13 mouse cellular contexts compared by ENCODE assay signal in genomic region chr8:39268970-39269497, GRCm38 (mm10).
DNase-seq lines count a peak whose midpoint lies in the region; ATAC-seq and TF ChIP-seq lines count a peak whose summit lies in the region.
"Had no signal": no experiment of that assay in that cellular context is flagged by ENCODE, and none has a peak within 500 bp of the region (broad histone marks: within the 10 kb centered on the region; RNA-seq: fewer than 3 reads in every experiment).

No protein-coding gene starts in this region.

- no peaks in the 10 kb centered on the region for H3K27me3 ChIP-seq in forebrain, embryonic 13.5 days
- H3K27me3 ChIP-seq in forebrain, embryonic 12.5 days, result no peaks in the 10 kb centered on the region
- H3K27me3 ChIP-seq in heart, embryonic 10.5 days (ENCODE audit: insufficient read depth, poor library complexity, severe bottlenecking), result no peaks in the 10 kb centered on the region
- H3K27me3 ChIP-seq: intestine, embryonic 15.5 days had no signal

- H3K9me3 ChIP-seq in forebrain, embryonic 13.5 days (replicated peaks), result no peaks in the 10 kb centered on the region
- no peaks in the 10 kb centered on the region for H3K9me3 ChIP-seq in forebrain, embryonic 12.5 days
- no peaks in the 10 kb centered on the region for H3K9me3 ChIP-seq in heart, embryonic 10.5 days
- H3K9me3 ChIP-seq: intestine, embryonic 15.5 days had no signal

- H3K4me3 ChIP-seq in forebrain, embryonic 13.5 days, result no peak overlapping the region
- no peak overlapping the region for H3K4me3 ChIP-seq in forebrain, embryonic 12.5 days (replicated peaks)
- no peak overlapping the region for H3K4me3 ChIP-seq in layer of hippocampus, adult 2 months
- H3K4me3 ChIP-seq in heart, embryonic 10.5 days, result no peak overlapping the region
- H3K4me3 ChIP-seq: intestine, embryonic 15.5 days had no signal

- DNase-seq in layer of hippocampus, adult 2 months (ENCODE audit: low spot score in 2 of 2), result peak; percentile 48 to 76
- DNase-seq in left cerebral cortex, postnatal 25 days (ENCODE audit: low spot score in 2 of 2), result peak; percentile 36 to 69
- DNase-seq in right cerebral cortex, postnatal 4 days, result peak; percentile 54
- DNase-seq in gastrocnemius, postnatal 36 days, result no peak
- DNase-seq in adrenal gland, adult 8-10 months, result no peak
- DNase-seq in heart, embryonic 10.5 days (ENCODE audit: low spot score), result no peak
- DNase-seq: gastrocnemius, postnatal 14 days; heart, postnatal 14 days; kidney, postnatal 4 days had no signal

- ATAC-seq in forebrain, embryonic 13.5 days, result peak; percentile 75; the same call in 1 of the 2 replicates
- ATAC-seq in forebrain, embryonic 12.5 days (ENCODE audit: low FRiP score), result no peak
- ATAC-seq: intestine, embryonic 15.5 days had no signal

- H3K4me1 ChIP-seq in forebrain, embryonic 13.5 days, result no peaks in the 10 kb centered on the region
- H3K4me1 ChIP-seq in forebrain, embryonic 12.5 days, result no peaks in the 10 kb centered on the region
- no peaks in the 10 kb centered on the region for H3K4me1 ChIP-seq in heart, embryonic 10.5 days
- H3K4me1 ChIP-seq: intestine, embryonic 15.5 days had no signal

- intact Hi-C loops in left cerebral cortex, postnatal 25 days (cut with DNase I), result no loop called here
- intact Hi-C loops in gastrocnemius, postnatal 36 days (cut with DNase I), result no loop called here

- no peak for TF ChIP-seq CTCF in layer of hippocampus, adult 2 months (conservative IDR thresholded peaks at IDR 0.05)

- no peak overlapping the region for H3K4me2 ChIP-seq in forebrain, embryonic 13.5 days
- no peak overlapping the region for H3K4me2 ChIP-seq in forebrain, embryonic 12.5 days
- H3K4me2 ChIP-seq: intestine, embryonic 15.5 days had no signal

- H3K36me3 ChIP-seq in forebrain, embryonic 13.5 days (ENCODE audit: poor library complexity, severe bottlenecking), result no peaks in the 10 kb centered on the region
- no peaks in the 10 kb centered on the region for H3K36me3 ChIP-seq in forebrain, embryonic 12.5 days (replicated peaks)
- no peaks in the 10 kb centered on the region for H3K36me3 ChIP-seq in heart, embryonic 10.5 days
- H3K36me3 ChIP-seq: intestine, embryonic 15.5 days had no signal

- H3K27ac ChIP-seq in forebrain, embryonic 13.5 days, result no peak overlapping the region
- H3K27ac ChIP-seq in forebrain, embryonic 12.5 days, result no peak overlapping the region
- no peak overlapping the region for H3K27ac ChIP-seq in layer of hippocampus, adult 2 months
- H3K27ac ChIP-seq in heart, embryonic 10.5 days, result no peak overlapping the region
- H3K27ac ChIP-seq: intestine, embryonic 15.5 days; liver, embryonic 14.5 days had no signal

- no peak overlapping the region for H3K9ac ChIP-seq in forebrain, embryonic 13.5 days
- H3K9ac ChIP-seq in forebrain, embryonic 12.5 days, result no peak overlapping the region
- H3K9ac ChIP-seq: intestine, embryonic 15.5 days; liver, embryonic 14.5 days had no signal

- 74% methylated on average over 5 of the region's 5 CpGs for WGBS in forebrain, embryonic 13.5 days
- WGBS in forebrain, embryonic 12.5 days, result 81% methylated on average over 5 of the region's 5 CpGs
- 64% methylated on average over 5 of the region's 5 CpGs for WGBS in heart, embryonic 10.5 days

Comparison
In these comparisons a context has a peak if more than half of its experiments do, and no peak if none do; other contexts are left out.
1. DNase-seq: peak in layer of hippocampus, adult 2 months (2 of 2), left cerebral cortex, postnatal 25 days (2 of 2) and right cerebral cortex, postnatal 4 days (single experiment); none in gastrocnemius, postnatal 36 days (0 of 2), adrenal gland, adult 8-10 months (single experiment) and heart, embryonic 10.5 days (single experiment).